Mouse (Mus musculus): ENCODE data around the gene Otx1.

The Otx1 gene

GRCm38 (mm10) chr11:21999396-22000315 is 3.0 kb downstream of the Otx1 start:
- DNase-seq (ENCODE audit: low spot score in 2 of 2) = no peak

DNA sequence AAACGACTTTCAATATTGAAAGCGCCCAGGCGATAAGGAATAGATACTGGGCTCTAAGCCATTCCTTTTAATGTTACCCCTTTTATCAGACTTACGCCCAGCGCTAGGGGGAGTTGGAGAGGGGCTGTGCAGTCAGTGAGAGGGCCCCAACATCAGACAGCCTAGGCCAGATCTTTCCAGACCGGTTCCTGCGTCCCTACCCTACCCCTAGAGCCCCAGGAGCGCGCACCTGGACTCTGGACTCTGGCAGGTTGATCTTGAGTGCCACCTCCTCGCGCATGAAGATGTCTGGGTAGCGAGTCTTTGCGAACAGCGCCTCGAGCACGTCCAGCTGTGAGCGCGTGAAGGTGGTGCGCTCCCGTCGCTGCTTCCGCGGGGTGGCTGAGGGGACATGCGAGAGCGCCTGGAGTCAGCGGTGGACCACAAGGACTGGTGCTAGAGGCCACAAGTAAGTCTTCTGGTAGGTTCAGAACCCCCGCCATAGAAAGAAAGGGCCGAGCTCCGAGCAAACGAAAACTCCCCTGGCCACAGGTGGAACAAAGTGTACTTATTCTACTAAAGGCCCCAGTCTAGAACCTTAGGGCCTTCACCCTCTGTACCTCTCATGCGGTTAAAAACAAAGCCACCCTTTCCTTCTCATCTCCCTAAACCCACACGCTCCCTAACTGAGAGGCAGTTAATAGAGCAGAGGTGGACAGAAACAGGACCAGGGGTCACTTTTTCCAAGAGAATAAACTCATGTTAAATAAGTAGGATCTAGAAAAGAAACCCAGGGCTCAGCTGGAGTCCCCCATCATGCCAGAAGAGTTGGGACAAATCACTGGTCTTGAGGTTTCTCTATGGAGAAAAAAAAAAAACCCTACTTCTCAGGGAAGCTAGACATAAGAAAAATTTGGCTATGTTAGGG is 4.3 kb downstream of the Otx1 start:
- DNase-seq (ENCODE audit: low spot score in 2 of 2) = peak in 1 of 2 experiments; percentile 24

GRCm38 (mm10) chr11:21997561-21998140 is 5.0 kb downstream of the Otx1 start:
- DNase-seq (ENCODE audit: low spot score in 2 of 2) = no peak

GRCm38 (mm10) chr11:21996661-21997560 is 5.8 kb downstream of the Otx1 start:
- peak in 1 of 2 experiments; percentile 4 for DNase-seq (ENCODE audit: low spot score in 2 of 2)

- DNase-seq (ENCODE audit: low spot score in 2 of 2) = no peak
Observed at GRCm38 (mm10) chr11:21996325-21996647, 6.4 kb downstream of the Otx1 start.

- no peak for DNase-seq (ENCODE audit: low spot score in 2 of 2)
Observed at GRCm38 (mm10) chr11:21995534-21996324, 7.0 kb downstream of the Otx1 start.

DNA sequence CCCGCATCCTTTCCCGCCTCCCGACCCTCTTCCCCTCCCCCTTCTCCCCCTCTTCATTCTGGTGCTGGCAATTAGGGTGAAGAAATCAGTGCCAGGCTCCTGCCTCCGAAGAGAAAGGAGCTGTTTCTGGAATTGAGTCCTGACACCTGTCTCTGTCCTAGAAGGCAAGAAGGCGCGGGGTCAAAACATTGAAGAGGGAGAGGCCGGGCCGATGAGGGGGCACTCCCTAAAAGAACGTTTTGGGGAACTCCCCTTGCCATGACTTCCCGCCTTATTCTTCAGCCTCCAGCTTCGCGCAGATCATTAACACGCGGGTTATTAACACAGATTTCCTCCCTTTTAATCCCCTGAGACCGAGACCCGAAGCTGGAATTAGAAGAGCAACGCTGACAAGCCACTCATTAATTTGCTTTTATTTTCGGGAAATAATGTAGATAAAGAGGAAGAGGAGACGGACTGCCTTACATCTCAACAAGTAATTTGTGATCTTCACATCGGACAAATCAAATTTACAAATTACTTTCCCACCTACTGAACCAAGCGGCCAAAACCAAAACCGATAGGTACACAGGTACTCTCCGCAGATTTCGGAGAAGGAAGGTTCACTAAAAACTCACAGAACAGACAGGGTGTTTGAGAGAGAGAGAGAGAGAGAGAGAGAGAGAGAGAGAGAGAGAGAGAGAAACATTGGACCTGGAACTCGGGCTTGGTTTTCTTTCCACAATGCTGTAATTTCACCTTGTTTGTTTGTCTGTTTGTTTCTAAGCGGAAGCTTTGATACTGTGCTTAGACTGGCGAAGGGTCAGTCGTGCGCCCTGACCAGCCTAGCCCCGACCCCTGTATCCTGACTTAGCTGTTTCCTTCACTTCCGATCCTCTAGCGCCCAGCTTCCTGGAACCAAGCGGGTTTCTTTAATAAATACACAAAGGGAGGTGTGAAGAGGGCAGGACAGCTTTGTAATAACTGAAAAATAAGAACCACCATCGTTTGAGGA is 8.0 kb downstream of the Otx1 start:
- no peak for DNase-seq (ENCODE audit: low spot score in 2 of 2)

DNA sequence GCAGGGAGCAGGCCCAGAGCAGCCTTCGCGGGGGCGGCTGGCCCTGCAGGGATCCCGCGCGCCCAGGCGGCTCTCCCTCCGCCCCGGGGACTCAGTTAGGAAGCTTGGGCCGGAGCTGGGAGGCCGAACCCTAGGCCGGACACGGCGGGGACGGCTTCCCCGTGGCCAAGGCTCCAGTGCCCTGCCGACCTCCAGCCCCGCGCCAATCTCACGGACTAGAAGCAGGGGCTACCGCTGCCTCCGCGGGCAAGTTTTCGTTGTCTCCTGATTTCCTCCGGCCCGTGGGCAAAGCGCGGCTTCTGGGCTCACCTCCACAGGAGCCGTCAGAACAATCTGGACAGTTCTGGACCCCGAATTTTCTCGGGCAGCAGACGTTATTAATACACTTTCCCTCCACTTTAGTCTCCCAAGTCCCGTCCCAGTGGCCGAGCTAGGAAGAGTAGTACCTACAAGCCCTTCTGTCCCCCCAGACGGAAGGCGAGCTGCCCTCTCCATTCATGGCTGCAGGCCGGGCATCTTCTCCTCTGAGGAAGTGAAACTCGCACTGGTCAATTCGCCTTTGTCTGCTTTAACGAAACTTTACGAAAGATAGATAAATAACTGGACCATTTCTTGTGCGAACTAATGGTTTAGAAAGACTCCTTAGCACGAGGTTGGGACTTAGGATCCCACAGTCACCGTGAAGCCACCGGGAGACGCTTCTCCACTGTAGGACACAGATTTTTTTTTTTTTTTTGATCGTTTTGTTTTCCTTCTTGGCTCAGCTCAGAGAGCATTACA is 8.9 kb downstream of the Otx1 start:
- DNase-seq (ENCODE audit: low spot score in 2 of 2) = peak; percentile 10 to 17

DNA sequence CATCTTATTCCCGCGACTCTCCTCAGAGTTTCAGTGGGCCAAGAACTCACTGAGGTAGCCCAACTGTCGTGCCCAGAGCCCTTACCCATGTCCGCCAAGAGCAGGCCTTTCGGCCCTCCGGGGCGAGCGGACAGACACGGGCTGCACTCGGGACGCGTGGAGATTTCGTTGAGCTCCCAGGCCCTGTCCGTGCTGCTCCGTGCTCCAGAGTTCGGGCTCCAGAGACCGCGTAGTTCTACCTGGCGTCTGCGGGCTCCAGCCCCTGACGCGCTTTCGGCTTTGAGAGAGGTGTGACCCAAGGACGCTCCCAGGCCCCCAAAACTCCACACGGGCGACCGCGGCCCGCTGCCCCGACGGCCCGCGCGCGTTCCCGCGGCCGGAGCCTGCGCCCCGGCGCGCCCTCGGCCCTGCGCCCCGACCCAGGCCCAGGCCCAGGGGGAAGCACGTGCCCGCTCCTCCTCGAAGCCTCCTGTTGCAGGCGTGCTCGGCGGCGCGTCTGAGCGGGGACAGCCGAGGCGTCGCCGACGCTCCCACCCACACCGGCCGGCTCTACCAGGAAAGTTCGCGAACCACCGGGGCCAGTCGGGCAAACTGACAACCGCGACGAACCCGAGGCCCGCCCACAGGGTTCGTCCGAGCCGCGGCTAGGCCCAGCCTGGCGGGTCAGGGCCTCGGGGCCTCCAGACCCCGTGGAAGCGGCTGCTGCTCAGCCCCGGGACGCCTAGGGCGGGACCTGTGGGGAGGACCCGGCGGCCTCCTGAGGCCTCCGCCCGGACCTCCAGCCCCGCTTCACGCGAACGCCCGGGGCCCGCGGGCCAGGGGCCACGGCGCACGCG is 9.7 kb downstream of the Otx1 start:
- peak in 1 of 2 experiments; percentile 6 for DNase-seq (ENCODE audit: low spot score in 2 of 2)

GRCm38 (mm10) chr11:21988398-21988946 is 14.2 kb downstream of the Otx1 start:
- no peak for DNase-seq (ENCODE audit: low spot score in 2 of 2)

DNA sequence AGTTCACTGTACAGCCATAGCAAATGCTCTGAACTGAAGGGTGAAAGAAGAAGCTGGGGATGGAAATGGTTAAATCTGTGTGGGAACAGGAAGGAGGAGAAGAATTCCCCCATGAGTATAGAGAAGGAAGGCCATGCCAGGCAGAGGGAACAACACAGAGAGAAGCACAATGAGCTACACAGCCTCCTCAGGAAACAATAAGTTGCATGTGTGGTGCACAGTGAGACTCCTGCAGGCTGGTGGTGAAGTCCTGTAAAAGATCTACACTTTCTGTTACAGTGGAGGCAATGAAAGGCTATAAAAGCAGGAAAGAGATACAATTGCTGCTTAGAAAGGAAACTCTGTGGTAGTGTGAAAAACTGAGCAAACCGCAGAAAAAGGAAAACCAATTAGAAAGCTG is 17.6 kb downstream of the Otx1 start:
- no peak for DNase-seq (ENCODE audit: low spot score in 2 of 2)

DNA sequence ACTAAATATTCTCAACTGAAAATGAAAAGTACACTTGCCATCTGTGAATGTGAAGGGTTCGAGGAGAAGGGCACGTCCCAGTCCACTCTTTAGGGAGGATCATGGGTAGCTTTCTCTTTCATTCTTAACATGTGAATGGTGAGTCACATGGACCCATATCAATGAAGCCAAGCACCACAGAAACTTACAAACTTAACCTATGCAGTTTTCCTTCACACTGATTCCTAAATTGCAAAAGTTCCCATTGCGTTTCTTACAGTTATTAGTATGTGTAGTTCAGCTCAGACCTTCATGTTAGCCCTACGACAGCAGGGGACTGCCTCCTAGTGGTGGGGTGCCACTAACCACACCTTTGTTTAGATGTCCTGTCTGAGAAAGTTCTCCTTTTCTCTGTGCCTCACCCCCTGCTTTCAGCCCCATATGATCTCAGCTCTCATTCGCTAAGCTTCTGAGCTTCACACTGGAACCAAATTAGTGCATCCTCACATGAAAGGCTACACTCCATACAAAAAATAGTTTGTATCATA is 28.6 kb downstream of the Otx1 start:
- DNase-seq (ENCODE audit: low spot score in 2 of 2) = no peak

DNA sequence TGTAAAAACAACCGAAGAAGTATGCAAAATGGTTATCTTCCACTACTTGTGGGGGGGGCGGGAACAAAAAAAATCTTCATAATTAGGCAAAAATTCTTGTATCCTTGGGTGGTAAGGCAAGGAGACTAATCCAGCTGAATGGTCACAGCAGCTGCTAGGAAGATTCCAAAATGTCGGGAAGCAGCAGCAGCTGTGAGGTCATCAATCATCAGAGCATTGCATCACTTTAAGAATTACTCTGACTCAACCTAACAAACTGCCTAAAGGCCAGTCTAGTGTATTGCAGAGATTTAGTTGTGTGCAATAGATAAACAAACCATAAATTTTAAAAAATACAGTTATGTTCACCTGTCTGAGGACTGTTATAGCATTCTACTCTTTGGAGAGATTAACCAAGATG is 29.1 kb downstream of the Otx1 start:
- no peak for DNase-seq (ENCODE audit: low spot score in 2 of 2)

DNA sequence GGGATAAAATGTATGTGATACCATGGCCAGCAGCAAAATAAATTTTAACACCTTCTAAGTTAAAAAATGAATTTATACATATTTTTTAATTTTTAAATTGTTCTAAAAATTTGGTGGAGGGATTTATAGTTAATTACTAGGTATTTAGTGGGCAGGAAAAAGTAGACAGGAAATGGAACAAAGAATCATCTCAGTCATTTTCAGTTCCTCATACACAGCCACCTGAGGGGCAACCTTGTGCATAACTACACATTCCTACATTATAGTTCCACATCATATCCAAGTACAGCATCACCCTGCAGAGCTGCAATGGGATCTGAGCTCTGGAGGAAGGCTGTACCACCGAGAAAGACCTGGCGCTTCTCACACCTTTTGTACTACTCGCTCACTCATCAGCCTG is 33.8 kb downstream of the Otx1 start:
- no peak for DNase-seq (ENCODE audit: low spot score in 2 of 2)

DNA sequence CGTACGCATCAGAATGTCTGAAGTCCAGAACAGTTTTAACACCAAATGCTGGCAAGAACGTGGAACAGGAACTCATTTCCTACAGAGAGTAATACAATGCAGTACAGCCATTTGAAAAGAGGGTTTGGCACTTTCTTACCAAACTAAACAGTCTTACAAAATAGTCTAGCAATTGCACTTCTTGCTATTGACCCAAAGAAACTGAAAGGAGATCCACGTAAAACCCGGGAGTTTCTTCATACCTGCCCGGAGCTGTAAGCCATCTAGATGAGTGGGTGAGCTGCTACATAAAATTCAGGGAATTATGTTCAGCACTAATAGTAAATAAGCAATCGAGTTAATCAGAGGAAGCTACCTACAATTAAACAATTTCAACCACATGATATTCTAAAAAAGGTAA is 47.5 kb downstream of the Otx1 start:
- DNase-seq (ENCODE audit: low spot score in 2 of 2) = no peak

GRCm38 (mm10) chr11:21951657-21952237 is 51.0 kb downstream of the Otx1 start:
- no peak for DNase-seq (ENCODE audit: low spot score in 2 of 2)

DNA sequence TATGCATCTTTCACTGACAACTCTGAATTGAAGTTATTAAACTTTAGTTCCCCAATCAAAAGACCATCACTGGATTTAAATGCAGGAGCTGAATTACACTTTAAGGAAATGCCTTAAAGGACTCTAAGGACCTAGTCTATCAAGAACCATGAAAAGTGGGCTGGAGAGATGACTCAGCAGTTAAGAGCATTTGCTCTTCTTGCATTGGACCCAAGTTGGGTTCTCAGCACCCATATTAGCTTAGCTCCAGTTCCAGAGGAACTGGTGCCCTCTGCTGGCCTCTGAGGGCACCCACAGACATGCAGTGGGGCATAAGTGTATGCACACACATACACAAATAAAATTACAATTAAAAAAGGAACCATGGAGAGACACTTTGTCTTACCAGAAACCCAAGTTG is 52.6 kb downstream of the Otx1 start:
- no peak for DNase-seq (ENCODE audit: low spot score in 2 of 2)

Data from spleen, postnatal 10 days (tissue).